Mouse (Mus musculus): ENCODE measurements around the gene Mmp21.
A peak's percentile ranks its signal among the peaks of the same experiment; 100 is the strongest.

Mmp21 gene

DNA sequence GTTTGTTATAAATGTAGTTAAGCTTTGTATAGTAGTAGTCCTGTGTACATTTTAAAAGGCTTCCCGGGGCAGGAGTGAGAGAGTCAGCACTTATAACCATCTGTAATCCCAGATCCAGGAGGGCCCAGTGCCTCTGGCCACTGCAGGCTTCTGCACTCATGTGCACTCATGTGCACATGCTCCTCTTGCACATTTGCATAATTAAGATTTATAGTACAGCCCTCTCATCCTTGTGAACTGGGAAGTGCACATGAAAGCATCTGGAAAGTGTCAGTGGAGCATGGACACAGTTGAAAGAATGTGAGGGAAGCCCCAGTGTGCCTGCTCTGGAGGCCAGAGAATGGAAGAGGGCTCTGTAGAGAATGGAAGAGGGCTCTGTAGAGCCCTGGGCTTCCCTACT lies 17.4 kb downstream of the Mmp21 start:
- DNase-seq (ENCODE audit: low read depth, low spot score) = no peak

DNA sequence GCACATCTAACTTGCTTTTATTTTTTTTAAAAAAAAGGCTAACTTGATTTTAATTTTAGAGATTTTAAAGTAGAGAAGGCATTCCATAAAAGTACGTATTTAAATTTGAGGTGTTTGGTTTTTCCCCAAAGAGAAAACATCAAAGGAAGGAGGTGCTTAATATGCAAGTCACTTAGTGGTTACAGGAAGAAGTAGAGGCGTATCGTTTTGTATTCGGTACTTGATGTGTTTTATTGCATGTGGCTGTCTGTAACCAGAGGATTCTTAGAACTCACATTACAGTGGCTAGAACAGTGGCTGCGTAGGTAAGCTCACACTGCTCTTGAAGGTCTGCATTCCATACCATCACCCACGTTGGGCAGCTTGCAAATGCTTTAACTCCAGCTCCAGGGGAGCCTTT lies 34.1 kb downstream of the Mmp21 start:
- DNase-seq (ENCODE audit: low read depth, low spot score) = no peak

DNA sequence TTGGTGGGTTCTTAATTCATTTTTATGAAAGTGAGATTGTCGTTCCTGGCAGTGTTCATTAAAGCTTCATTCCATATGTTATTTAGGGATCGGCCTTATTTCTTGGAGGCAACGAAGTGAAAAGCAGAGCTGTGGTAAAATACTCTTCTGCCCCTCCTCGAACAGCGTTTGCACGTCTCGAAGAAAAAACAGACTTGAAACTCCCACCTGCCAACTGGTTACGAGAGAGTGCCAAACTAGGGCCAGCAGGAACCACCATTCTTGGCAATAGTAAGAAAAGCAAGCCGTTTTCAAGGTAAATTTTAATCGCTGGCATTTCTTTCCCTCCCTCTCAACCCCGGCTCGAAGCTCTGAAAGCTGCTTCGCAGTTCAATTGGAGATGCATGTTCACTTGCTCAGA lies 41.0 kb downstream of the Mmp21 start:
- no peak for DNase-seq (ENCODE audit: low read depth, low spot score)

DNA sequence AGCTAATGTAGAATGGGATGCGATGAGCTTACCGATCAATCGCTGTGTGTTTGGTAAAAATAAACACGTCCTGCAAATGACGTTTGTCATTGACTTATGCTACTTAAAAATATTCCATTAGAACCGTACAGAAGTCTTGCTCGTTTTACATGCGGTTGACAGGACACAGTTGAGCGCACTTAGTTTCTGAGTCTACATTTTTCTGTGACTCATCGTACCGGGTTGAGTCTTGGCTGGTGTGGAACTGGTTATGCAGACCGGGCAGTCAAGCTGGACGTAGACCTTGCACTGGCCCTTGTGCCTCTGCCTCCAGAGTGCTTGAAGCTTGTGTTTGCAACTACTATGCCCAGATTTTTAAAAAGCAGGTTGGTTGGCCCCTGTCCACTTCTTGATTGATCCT lies 41.6 kb downstream of the Mmp21 start:
- DNase-seq (ENCODE audit: low read depth, low spot score) = no peak

DNA sequence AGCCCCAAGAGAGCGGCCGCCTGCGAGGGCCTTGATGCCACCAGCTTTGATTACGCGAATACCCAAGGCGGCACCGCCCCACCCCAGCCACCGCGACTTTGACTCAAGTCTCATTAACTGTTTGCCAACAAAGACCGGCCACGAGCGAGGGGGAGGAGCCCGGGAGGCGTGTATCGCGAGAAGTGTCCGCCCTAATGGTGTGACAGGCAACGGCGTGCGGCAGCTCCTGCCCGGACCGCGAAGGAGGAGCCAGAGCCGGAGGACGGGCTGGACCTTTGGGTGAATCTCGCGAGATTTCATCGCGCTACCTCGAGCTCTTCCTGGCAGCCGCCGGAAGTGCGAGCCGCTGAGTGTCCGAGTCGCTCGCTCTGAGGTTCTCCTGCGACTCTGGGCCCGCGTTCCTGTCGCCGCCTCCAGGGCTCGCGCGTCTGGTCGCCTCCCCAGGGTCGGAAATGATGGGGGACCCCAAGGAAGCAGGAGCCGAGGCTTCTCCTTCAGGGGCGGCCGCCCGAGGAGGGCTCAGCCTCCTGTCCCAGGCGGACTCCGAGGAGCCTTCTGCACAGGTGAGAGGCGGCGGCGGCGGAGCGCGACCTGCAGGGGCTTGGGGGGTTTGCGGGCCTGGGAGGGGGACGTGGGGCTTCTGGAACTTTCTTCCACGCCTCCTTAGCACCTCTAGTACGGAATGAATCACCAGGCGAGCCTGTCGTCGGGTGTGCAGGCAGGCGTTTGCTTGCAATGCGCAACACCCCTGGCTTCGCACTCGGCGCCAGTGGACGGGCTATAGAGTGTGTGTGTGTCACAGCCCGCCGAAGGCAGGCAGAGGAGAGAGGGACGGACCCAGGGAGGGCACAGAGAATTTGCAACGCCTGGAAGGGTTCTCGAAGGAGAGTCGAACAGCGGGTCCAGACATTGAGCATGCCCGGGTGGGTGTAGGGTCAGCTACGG lies 42.2 kb downstream of the Mmp21 start, which contains the start of gene Edrf1:
Gene Edrf1 (plus strand): TSS at position 183 of the 945 bp plus-strand sequence.
- peak; percentile 94 for DNase-seq (ENCODE audit: low read depth, low spot score)

DNA sequence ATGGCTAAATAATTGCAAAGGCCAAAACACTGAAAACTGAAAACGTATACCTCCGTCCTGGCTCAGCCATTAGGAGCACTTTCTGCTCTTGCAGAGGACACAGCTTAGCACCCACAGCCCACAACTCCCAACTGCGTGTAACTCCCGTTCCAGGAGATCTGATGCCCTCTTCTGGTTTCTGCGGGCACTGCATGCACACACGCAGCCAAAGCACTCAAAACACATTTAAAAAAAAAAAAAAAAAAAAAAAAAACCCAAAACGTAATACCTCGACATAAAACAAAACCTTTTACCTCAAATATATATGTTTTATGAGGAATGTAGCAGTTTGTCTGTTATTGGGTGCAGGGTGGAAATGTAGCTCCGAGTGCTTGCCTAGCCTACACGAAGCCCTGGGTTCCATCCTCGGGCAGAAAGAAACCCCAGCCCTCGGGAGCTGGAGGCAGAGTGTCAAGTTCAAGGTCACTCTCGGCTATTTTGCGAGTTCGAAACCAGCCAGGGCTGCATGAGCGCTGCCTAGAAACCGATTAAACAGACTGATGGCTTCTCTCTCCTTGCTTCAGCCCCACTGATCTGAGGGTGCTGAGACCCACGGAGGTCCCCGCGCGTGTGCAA lies 43.0 kb downstream of the Mmp21 start:
- DNase-seq (ENCODE audit: low read depth, low spot score) = peak; percentile 69

DNA sequence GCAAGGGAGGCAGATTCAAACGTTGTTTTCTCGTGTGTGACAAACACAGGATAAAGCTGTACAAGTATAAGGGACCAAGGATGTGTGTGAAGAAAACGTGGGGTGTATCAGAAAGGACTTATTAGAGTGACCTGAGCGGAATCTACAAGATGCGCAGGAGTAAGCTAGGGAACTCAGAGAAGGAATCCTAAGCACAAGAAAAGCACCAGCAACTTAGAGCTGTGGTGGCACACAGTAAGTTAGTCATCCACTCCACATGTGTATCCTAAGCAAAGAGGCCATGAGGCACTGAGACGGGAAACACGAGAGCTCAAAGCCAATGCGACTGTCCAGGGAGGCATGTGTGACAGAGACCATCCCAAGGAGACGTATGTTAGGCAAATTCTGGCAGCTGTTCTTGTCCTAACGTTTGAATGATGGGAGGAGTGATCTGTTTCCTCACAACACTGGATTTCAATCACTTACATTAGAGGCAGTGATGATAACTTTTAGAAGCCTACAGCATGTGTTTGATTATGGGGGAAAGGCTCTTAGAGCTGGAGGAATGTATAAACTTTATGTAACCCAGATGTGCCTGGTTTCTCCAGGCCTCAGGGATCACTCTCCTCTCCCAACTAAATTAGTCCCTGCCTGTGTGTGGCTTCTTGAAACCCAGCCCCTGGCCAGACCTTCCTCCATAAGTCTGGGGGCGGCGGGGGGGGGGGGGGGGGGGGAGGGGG lies 44.8 kb downstream of the Mmp21 start:
- DNase-seq (ENCODE audit: low read depth, low spot score) = no peak

DNA sequence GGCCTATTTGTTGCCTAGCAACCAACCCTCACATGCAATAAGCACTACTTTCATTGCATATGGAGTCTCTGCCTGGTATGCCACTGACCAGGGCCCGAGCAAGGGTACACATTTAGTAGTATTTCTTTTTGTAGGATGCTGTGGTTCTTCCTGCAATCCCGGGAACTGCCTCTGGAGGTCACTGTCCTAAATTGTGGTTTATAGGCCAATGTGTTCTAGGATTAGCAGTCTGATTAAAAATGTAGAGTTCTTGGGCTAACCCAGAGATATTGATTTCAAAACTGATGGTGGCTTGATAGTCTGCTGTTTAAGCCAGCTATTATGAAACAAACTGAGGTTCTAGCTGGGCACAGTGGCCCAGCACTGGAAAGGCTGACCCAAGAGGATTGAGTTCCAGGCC lies 47.4 kb downstream of the Mmp21 start:
- DNase-seq (ENCODE audit: low read depth, low spot score) = no peak

DNA sequence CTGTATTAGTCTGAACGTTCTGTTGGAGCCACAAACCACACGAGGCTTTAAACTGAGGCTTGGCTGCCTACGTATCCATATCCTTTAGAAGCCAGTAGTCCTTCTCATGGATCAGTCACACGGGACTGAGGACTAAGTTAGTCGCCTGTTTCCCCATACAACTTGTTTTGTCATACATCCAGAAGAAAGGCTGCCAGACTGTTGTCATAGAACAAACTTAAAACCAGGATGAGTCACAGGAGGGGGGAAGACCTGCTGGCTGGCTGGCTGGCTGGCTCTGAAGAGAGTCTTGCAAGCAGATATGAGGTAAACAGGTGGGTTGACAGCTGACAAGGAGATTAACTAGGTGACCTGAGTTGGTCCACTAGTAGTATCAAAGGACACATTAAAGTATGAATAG lies 49.0 kb downstream of the Mmp21 start:
- no peak for DNase-seq (ENCODE audit: low read depth, low spot score)

DNA sequence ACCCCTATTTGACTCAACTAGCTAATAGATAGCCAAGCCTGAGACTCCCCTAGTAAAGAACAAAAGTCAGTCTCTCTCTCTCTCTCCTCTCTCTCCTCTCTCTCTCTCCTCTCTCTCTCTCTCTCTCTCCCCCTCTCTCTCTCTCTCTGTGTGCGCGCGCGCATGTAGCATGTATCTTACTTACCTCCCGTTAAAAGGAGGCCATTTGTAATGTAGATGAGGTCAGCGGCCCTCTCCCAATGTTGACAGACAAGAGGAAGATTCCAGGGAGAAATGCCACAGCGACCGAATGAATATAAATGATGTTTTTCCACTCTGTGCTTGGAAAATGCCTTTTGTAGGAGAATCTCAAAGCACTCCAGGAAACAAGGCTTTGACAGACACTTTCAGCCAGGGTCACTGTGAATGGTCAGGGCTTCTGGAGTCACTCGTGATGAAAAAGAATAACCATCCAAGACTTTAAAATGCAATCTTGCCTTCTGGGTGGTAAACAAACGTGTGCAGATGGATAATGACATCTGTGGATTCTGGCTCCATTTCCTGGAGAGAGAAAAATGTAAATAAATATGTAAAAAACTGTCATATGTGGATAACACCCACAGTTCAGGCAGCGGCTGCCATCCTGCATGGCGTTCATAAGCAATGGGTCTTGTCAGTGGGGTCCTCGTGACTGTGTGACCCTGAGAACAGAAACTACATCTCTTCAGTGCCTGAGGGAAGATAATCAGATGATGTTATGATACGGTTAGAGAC lies 52.5 kb downstream of the Mmp21 start:
- DNase-seq (ENCODE audit: low read depth, low spot score) = no peak

Measured in brain, embryonic 18.5 days (tissue).